Mouse (Mus musculus) limb, embryonic 10.5 days (tissue): ENCODE data around the gene Unc93a2. TPM values are rescaled to one million over a fixed set of nuclear protein-coding genes. Genes with fewer than 3 reads are reported as not detected.
"Not testable (repeated sequence)": the region's sequence is repeated elsewhere in the genome, so short reads cannot be mapped to it uniquely, and the experiment has no call there.

Experiments
- DNase-seq: peaks from one replicate; pipeline ENCODE4 v3.0.0-alpha.2; 2017; ENCODE audit warnings: low spot score
- H3K27ac ChIP-seq: fragments of 300-500 bp; sonication (generic); 2 replicates; pipeline ENCODE4 v1.5.1; 2016; ENCODE audit warnings: mild to moderate bottlenecking
- H3K27me3 ChIP-seq: fragments of 300-500 bp; sonication (generic); 2 replicates; pipeline ENCODE4 v1.6.1; 2016; ENCODE audit warnings: low read depth, mild to moderate bottlenecking; ENCODE audit not compliant: poor library complexity, severe bottlenecking
- H3K36me3 ChIP-seq: fragments of 300-500 bp; sonication (generic); 2 replicates; pipeline ENCODE4 v1.6.1; 2016; ENCODE audit warnings: mild to moderate bottlenecking, moderate library complexity
- H3K4me1 ChIP-seq: fragments of 300-500 bp; sonication (generic); 2 replicates; pipeline ENCODE4 v1.6.1; 2016
- H3K4me3 ChIP-seq: fragments of 300-500 bp; sonication (generic); 2 replicates; pipeline ENCODE4 v1.5.1; 2016; ENCODE audit warnings: mild to moderate bottlenecking, moderate library complexity
- H3K9me3 ChIP-seq: fragments of 300-500 bp; sonication (generic); replicated peaks from 2 replicates; pipeline ENCODE4 v1.6.1; 2016; ENCODE audit warnings: mild to moderate bottlenecking
- WGBS: fragments of 180-500 bp; shearing (Covaris S2); methylation state at CpG from one replicate; pipeline ENCODE4 v1.1.7; 2016; 5-methylcytosine and 5-hydroxymethylcytosine counted together
- polyA plus RNA-seq: library from polyadenylated mRNA; unstranded; fragments of >200 nt; fragmentation: Nextera tagmentation; extraction: Ambion mirVana; gene quantifications from 2 replicates; pipeline ENCODE4 v1.2.1, GENCODE M21; 2016

Gene Unc93a2
- not detected in 2 replicates for polyA plus RNA-seq

DNA sequence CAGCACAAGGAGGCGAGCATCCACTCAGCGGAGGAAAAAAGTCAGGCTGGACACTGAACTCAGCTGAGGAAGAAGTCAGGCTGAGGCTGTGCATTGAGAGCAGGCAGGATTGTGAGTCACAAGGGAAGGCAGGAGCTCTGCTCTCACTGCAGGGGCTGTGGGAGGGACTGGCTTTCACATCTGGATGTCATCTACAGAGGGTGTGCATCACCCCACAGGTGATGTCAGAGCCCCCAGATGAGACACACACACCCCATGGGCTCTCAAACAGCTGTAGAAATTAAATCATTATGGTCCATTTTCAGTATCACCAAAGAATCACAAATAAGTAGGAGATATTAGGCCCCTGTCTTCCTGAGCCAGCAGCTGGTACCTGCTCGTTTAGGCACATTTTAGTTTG, at the start of gene Unc93a2:
TSS of gene Unc93a2 (minus strand) at position 101 of the 400 bp plus-strand sequence.
- not testable (repeated sequence) for H3K27me3 ChIP-seq, H3K4me1 ChIP-seq, H3K27ac ChIP-seq, H3K9me3 ChIP-seq, H3K36me3 ChIP-seq, DNase-seq, H3K4me3 ChIP-seq
- WGBS = 90% methylated on average over 3 of the region's 3 CpGs

DNA sequence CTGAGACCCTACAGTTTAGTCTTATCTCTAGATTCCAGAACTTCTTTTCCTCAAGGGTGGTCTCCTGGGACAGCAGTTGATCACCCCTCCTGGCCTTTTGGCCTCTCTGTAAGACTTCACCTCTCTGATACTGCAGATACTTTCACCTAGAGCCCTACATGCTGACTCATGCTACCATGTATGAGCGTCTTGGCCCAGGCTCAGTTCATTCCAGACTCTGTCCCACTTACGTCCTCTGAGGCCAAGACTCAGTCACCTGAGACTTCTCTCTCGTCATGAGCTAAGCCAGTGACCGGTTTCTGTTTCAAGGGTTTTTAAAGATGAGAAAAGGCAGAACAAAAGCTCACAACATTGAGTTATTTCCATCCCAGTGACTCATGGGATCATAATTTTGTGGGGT, 48.9 kb upstream of the Unc93a2 start:
- 82% methylated on average over 4 of the region's 4 CpGs for WGBS
- not testable (repeated sequence) for H3K27ac ChIP-seq, H3K4me3 ChIP-seq, H3K4me1 ChIP-seq, H3K27me3 ChIP-seq, H3K36me3 ChIP-seq, H3K9me3 ChIP-seq, DNase-seq

DNA sequence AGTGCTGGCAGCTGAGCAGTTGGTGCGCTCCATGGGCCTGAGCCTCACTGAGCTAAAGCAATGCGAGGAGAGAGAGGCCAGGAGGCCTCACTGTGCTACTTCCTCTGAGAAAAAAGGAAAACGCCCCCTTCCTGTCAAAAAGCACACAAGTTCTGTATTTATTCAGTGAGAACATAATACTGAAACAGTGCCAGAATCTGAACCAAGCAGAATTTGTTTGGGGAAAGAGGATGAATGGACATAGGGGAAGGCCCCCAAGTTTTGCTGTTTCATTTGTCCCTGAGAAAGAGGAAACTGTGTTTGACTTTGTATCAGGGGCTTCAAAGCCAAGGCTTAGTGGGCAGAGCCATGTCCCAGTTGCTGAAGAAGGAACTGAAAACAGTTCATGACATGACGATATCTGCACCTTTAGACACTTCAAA, 45.0 kb upstream of the Unc93a2 start:
- not testable (repeated sequence) for H3K27ac ChIP-seq, DNase-seq, H3K9me3 ChIP-seq, H3K36me3 ChIP-seq, H3K4me3 ChIP-seq, H3K27me3 ChIP-seq, H3K4me1 ChIP-seq
- WGBS = 84% methylated on average over 4 of the region's 4 CpGs

DNA sequence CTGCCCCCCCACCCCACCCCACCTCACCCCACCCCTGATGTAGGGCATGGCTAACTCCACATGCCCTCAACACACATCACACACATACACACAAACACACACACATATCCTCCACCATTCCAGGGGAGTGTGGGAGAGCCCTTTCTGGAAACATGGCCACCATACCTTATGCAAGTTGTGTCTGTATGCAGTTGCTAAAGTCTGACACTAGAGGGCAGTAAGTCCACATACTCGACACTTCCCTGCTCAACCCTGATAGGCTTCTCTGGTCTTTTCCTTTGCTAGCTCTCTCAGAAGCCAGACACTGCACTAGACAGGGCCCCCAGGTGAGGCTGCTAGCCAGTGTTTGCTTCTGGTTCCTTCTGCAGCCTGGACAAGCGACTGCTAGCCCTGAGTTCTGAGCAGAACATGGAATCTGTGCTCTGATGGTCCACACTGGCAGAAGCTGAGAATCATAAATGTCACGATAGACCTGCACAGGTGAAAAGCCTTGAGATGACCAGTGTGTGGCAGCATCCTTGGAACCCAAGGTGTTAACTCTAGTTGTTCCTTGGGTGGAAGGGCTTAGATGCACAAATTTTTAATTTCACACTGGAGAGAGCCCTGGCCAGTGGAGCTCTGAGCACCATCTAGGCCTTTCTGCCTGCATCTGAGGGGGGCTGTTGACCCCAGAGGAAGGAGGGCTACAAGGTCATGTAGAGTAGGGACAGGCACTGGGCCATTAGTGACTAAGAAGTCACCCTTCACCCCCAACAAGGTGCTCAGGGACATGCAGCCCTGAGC, 35.1 kb upstream of the Unc93a2 start:
- H3K4me3 ChIP-seq, H3K27me3 ChIP-seq, H3K36me3 ChIP-seq, H3K4me1 ChIP-seq, H3K9me3 ChIP-seq, H3K27ac ChIP-seq: not testable (repeated sequence)
- DNase-seq = peak; percentile 29
- 28% methylated on average over 3 of the region's 3 CpGs for WGBS

DNA sequence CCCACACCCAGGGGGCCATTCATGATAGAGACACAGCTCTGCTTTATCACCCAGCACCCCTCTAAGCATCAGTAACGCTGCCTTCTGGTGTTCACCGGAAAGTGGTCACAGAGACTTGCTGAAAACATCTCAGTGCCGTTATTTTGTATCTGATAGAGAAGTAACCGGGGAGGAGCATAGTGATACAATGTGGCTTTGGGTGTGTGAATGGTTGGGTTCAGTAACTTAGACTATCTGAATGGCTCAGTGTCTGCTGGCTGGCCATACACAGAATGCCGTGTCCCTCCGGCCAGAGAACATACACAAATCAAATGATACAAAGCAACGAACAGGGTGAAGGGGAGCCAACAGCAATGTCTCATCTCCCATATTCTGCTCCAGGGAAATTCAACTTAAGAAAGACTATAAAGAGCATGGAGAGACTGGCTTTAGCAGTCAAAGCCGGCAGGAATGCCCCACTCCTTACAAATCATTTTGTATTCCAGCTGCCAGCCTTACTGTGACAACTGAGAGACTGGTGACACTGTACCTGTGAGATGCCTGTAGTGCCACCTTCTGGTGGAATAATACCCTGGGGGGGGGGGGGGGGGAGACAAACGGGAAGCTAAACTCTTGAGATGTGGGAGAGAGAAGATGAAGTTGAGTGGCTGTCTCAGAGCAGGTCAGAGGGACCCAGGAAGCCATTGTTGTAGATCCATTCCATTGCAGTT, 29.5 kb upstream of the Unc93a2 start:
- WGBS = 94% methylated on average over 7 of the region's 9 CpGs
- H3K4me1 ChIP-seq, H3K27me3 ChIP-seq, H3K9me3 ChIP-seq, H3K27ac ChIP-seq, DNase-seq, H3K4me3 ChIP-seq, H3K36me3 ChIP-seq: not testable (repeated sequence)

DNA sequence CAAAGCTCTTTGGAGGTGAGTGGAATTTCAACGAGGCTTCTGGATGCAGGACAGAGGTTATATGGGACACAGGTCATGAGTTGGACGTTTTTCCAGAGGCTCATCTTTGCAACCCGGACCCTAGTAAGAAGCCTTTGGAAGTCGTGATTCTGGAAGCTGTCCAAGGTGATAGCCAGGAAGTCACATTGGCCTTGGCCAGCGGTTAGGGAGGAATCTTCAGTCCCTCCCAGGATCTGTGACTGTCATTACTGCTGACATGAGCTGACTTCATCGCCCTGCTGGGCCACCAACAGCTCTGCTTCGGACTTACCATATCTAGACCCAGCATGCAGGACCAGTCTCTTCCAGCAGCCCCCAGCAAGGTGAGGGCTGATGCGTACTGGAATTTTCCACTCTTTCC, 28.1 kb upstream of the Unc93a2 start:
- H3K36me3 ChIP-seq, H3K9me3 ChIP-seq, H3K27ac ChIP-seq, H3K4me1 ChIP-seq, DNase-seq, H3K27me3 ChIP-seq, H3K4me3 ChIP-seq: not testable (repeated sequence)
- WGBS = 85% methylated on average over 8 of the region's 8 CpGs

DNA sequence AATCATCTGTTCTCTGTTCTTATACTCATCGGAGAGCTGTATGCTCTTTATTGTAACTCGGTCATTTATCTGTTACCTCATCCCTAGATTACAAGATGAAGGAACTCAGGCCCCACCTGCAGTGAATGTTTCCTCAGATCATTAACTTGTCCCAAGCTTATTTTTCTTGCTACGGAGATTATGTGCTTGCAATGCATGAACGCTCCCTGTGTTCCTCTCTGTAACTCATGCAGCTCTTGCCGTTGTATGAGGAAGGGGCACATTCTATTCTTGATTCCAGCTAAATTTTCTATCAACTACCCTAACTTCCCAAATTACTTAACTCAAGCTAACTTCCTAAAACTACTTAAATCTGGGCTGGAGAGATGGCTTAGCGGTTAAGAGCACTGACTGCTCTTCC, 14.5 kb upstream of the Unc93a2 start:
- not testable (repeated sequence) for H3K9me3 ChIP-seq, H3K4me3 ChIP-seq, H3K36me3 ChIP-seq, DNase-seq, H3K4me1 ChIP-seq, H3K27ac ChIP-seq, H3K27me3 ChIP-seq
- WGBS = 95% methylated on average over 6 of the region's 6 CpGs

DNA sequence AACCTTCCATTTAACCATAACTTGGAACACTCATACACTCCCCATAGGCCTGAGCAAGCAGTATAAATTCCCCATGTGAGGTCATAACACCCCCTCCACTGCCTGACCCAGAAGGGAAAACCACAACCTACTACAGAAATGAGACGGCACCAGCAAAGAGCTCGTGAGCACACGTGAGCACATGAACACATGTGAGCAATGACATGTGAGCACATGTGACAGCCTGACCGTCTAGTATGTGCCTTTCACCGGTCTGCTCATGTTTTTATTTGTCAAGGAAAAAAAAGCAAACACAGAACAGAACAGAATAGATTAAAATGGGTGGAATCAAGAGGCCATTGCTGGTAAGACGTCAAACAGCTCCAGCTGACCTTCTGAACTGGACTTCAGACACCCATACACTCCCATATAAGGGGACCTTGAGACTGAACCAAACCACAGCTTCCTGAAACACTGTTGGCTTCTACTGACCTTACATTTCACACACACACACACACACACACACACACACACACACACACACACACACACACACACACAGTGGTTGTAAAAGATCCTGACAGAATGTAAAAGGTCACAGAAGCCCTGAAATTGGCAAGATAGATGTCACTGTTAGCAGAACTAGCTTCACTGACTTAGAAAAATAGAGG, 13.1 kb upstream of the Unc93a2 start:
- 95% methylated on average over 6 of the region's 6 CpGs for WGBS
- not testable (repeated sequence) for H3K36me3 ChIP-seq, H3K4me3 ChIP-seq, H3K27me3 ChIP-seq, DNase-seq, H3K4me1 ChIP-seq, H3K9me3 ChIP-seq, H3K27ac ChIP-seq

DNA sequence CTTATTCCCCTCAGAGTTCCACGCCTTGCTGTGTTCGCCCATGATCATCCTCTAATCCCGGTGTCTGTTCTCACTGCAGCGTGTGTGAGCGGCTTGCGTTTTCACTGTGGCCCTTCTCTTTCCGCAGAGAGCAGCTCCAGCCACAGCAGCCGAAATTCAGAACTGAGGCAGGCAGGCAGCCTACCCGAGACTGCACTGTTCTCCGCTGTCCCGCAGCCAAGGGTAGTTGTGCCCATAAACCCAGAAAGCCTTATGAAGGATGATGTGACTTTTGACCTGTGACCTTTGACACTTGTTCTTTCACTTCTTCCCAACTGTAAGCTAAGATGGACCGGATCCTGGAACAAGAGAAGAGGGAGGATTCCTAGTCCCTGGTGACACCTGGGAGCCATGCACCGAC, 11.8 kb upstream of the Unc93a2 start:
- not testable (repeated sequence) for H3K27me3 ChIP-seq, H3K36me3 ChIP-seq, DNase-seq, H3K4me1 ChIP-seq, H3K27ac ChIP-seq, H3K4me3 ChIP-seq, H3K9me3 ChIP-seq
- WGBS = 88% methylated on average over 13 of the region's 13 CpGs

DNA sequence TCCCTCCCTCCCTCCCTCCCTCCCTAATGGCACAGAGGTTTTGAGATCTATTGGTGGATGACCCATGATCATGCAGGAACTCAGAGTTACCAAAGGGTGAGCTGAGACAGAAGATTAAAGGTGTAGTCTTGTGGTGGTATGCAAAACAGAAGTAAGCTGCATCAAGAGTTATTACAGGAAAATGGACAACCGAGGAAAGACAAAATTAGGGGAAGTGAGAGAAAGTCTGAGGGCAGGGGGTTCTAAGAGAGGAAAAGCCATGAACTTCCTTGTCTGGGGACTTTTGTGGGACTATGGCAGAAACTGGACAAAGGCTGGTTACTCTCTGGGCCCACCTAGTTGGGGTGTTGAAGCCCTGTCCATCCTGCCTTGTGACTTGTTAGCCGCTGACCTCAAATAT, 11.0 kb upstream of the Unc93a2 start:
- not testable (repeated sequence) for H3K4me1 ChIP-seq, DNase-seq, H3K9me3 ChIP-seq, H3K4me3 ChIP-seq, H3K27me3 ChIP-seq, H3K27ac ChIP-seq, H3K36me3 ChIP-seq
- no CpG with 5 or more reads among the region's 2 CpGs for WGBS

DNA sequence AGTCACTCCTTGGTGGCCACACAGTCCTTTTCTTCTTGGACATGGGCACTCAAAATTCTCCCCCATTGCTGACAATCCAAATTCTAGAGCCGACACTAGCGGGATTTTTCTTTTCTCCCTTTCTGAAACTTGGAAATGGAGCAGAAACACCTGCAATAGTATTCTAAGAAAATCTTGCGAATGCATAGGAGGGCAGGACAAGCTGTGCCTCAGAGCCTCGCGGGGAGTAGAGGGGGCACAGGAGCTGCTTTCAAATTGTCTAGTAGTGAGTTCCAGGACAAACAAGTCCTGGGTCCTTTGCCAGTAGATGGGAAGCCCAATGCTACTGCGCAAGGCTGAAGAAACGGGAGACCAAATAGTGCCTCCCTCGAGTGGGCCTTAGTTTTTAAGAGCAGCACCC, 10.4 kb upstream of the Unc93a2 start:
- H3K36me3 ChIP-seq, H3K9me3 ChIP-seq, H3K27me3 ChIP-seq, DNase-seq, H3K4me1 ChIP-seq, H3K27ac ChIP-seq, H3K4me3 ChIP-seq: not testable (repeated sequence)
- WGBS = 93% methylated on average over 8 of the region's 8 CpGs

DNA sequence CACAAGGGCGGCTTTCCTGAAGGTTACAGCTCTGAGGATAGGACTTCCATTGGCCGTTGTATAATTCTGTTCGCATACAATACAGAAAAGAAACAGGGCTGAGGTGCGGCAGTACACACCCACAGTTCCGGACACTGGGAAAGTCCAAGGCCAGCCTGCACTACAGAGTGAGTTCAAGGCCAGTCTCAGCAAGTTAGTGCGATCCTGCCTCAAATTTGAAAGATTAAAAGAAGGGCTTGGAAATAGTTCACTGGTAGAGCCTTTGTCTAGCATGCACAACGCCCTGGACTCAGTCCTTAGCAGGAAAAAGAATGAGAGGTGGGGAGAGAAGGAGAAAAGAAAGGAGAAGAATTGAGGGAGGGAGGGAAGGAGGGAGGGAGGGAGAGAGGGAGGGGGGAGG, 9.9 kb upstream of the Unc93a2 start:
- not testable (repeated sequence) for H3K27ac ChIP-seq, H3K4me1 ChIP-seq, H3K4me3 ChIP-seq, H3K27me3 ChIP-seq, H3K36me3 ChIP-seq, H3K9me3 ChIP-seq, DNase-seq
- WGBS = 91% methylated on average over 7 of the region's 7 CpGs

DNA sequence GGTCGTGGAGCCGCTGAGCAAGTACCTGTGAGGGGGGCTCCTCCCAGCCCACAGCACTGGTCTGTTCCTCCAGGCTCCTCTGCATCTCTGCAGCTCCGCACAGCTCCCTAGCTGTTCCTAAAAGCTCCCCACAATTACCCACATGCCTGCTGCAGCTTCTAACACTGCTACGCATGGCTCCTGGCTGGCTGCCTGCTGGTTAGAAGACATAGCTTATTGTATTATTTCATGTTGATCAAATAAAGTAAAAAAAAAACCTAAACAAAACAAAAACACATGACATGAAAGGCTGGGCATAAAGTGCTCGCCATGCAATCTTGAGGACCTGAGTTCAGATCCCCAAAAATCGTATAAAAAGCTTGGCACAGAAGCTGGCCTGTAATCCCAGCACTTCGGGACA, 4.6 kb upstream of the Unc93a2 start:
- not testable (repeated sequence) for H3K27ac ChIP-seq, H3K9me3 ChIP-seq, H3K27me3 ChIP-seq, H3K4me1 ChIP-seq, H3K36me3 ChIP-seq, DNase-seq, H3K4me3 ChIP-seq
- 86% methylated on average over 7 of the region's 7 CpGs for WGBS
